Mouse (Mus musculus) spleen, postnatal 36 days (tissue): Measurements from ENCODE around the gene N4bp2.

ENCODE experiments used
- DNase-seq, 2 experiments: peaks; one replicate each; pipeline ENCODE4 v3.0.0; 2022; ENCODE audit warnings: low spot score in 2 of 2, mixed read lengths in 1 of 2

The N4bp2 gene

GRCm38 (mm10) chr5:65862217-65862927 is 99.1 kb downstream of the N4bp2 start:
- DNase-seq = no peak

GRCm38 (mm10) chr5:65863349-65863749 is 100.0 kb downstream of the N4bp2 start:
- DNase-seq = peak; percentile 92 to 93

- DNase-seq = no peak
These were observed 101.2 kb downstream of the N4bp2 start for GRCm38 (mm10) chr5:65864486-65864885.

- no peak for DNase-seq
These were observed 101.6 kb downstream of the N4bp2 start for GRCm38 (mm10) chr5:65864946-65865345.

GRCm38 (mm10) chr5:65866591-65866990 is 103.3 kb downstream of the N4bp2 start:
- no peak for DNase-seq

GRCm38 (mm10) chr5:65867380-65868116 is 104.2 kb downstream of the N4bp2 start:
- peak; percentile 41 to 46 for DNase-seq

- no peak for DNase-seq
These were observed 105.1 kb downstream of the N4bp2 start for GRCm38 (mm10) chr5:65868419-65868818.

GRCm38 (mm10) chr5:65869660-65870059 is 106.3 kb downstream of the N4bp2 start:
- no peak for DNase-seq

GRCm38 (mm10) chr5:65871276-65871875 is 108.1 kb downstream of the N4bp2 start:
- no peak for DNase-seq

- DNase-seq = no peak
These were observed 109.9 kb downstream of the N4bp2 start for GRCm38 (mm10) chr5:65873212-65873611.

GRCm38 (mm10) chr5:65875269-65875668 is 111.9 kb downstream of the N4bp2 start:
- DNase-seq = no peak

GRCm38 (mm10) chr5:65878367-65878766 is 115.0 kb downstream of the N4bp2 start:
- no peak for DNase-seq
